Mouse (Mus musculus) layer of hippocampus, adult 2 months (tissue): ENCODE data around the gene Cpne1. TPM values are rescaled to one million over a fixed set of nuclear protein-coding genes. Genes with fewer than 3 reads are reported as not detected.

Source experiments
- DNase-seq, 2 experiments: peaks; one replicate each; pipeline ENCODE4 v3.0.0; 2022; ENCODE audit warnings: low spot score in 2 of 2
- H3K27ac ChIP-seq: fragments of 200-600 bp; 2 replicates; pipeline ENCODE4 v1.8.1; 2022
- H3K4me3 ChIP-seq: fragments of 200-600 bp; 2 replicates; pipeline ENCODE4 v1.8.1; 2022; ENCODE audit warnings: mild to moderate bottlenecking
- CTCF ChIP-seq: fragments of 200-600 bp; conservative IDR thresholded peaks from 2 replicates; pipeline ENCODE4 v1.8.1; 2022; ENCODE audit warnings: antibody characterized with exemption, mild to moderate bottlenecking, moderate library complexity
- total RNA-seq, 2 experiments: library from RNA; stranded (reverse); gene quantifications; 2 replicates each; pipeline ENCODE4 v1.2.3; 2021

Gene Cpne1
- total RNA-seq, 2 experiments from 2014 or later: 26.9 to 27.3 TPM

DNA sequence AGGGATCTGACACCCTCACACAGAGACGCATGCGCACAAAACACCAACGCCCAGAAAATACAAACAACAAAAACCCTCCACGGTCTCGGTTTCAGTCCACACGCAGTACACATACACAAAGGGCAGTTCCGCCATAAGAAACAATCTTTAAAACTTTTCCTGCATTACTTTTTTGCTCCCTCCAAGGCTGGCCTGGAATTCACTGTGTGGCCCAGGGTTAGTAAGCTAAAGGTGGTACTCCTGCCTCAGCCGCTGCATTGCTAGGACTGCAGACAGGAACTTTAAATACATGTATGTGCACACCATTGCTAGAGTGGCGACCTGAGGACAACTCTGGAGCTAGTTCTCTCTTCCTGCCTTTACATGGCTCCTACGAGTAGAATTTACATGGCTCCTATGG lies 40.5 kb downstream of the Cpne1 start:
- Histone ChIP-seq H3K27ac (no peak overlapping the region), H3K4me3 (no peak overlapping the region)
- DNase-seq: no peak
- no peak for TF ChIP-seq CTCF

DNA sequence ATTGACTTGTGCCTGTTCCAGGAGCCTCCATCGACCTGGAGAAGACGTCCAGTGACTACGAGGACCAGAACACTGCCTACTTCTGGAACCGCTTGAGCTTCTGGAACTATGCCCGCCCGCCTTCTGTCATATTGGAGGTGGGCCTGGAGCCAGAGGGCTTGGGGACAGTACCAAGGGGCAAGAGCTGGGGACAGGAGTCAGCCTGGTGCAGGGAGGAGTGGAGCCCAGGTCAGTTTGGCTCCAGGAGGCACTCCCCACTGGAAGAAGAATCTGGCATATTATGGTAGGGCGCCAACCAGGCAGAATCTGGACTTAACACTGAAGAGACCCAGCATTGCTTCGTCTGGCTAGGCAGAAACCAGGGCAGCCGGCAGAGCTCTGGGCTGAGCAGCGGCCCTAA lies 43.8 kb downstream of the Cpne1 start:
- DNase-seq: no peak
- TF ChIP-seq CTCF: no peak
- H3K27ac ChIP-seq: no peak overlapping the region
- no peak overlapping the region for H3K4me3 ChIP-seq

DNA sequence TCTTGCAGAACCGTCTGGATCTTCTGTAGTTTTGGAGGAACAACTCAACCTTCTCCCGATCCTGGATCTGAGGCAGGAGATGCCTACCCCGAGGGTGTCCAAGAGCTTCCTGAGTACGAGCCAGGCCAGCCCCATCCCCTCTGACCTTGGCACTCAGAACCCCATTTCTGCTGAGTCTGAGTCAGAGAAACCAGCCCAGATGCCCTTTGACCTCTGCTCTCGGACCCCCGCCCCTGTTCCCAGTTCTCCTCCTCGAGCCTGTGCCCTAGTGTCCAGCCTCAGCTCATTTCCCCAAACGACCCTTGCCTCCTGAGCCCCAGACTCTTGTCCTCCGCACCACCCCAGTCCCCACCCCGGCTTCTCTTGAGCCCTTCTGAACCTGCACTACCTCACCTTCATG lies 45.6 kb downstream of the Cpne1 start:
- DNase-seq: no peak
- H3K27ac ChIP-seq: peak overlapping the region; percentile 19; the same call in 1 of the 2 replicates
- no peak for TF ChIP-seq CTCF
- peak overlapping the region; percentile 66 for H3K4me3 ChIP-seq

DNA sequence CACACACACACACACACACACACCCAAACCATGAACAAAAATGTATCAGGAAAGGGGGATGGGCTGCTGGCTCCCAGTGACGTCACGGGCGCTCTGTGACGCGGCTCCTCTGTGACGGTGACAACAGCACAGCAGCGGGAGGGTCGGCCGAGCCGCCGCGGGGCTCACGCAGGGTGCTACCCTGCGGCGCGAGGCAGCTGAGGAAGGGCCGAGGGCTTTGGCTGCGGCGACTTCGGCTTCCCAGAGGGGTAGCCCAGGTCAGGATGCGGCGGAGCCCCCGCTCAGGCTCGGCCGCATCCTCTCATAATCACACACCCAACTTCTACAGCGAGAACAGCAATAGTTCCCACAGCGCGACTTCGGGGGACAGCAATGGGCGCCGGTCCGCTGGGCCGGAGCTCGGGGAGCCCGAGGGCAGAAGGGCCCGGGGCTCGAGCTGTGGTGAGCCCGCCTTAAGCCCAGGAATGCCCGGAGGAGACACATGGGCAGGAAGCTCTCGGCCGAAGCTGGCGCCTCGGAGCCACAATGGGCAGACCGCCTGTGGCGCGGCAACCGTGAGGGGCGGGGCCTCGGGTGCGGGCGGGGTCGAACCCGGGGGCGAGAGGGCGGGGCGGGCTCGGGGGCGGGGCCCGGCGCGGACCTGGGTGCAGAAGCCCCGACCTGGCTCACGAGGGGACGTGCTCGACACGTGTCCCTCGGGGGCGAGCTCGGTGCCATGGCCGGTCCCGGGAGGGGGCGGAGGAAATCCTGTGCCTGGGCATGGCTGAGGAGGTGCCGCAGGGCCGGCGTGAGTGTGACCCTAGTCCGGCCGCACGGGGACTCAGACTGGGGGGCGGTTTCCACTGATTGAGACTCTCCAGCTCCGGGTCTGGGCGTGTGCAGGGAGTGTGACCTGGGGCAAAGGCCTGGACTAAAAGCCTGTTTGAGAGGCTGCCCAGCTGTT lies 46.4 kb downstream of the Cpne1 start, which contains the start of gene Spag4:
Spag4 (plus strand) TSS at position 77 of the 943 bp plus-strand sequence.
- H3K27ac ChIP-seq: peak within 1 kb of the TSS; percentile 76
- H3K4me3 ChIP-seq: peak within 1 kb of the TSS; percentile 66
- TF ChIP-seq CTCF: no peak
- peak; percentile 47 to 64 for DNase-seq

DNA sequence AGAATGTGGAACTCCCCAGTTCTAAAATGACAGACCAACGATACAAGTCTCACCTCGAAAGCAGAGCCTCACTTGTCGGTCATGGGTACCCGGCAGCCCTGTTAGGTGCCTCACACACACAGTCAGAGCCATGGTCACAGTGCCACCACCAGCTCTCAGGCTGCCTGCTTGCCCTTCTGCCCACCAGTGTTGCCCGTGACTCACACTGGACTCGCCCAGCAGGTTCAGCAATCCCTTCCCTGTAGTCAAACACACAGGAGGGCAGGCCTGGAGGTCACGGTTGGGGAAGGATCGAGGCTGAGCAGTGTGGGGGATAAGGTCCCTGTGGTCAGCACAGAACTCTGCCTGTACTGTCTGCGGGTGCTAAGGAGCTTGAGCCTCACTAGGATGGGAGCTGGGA lies 58.9 kb downstream of the Cpne1 start, which contains the start of gene Fer1l4:
Fer1l4 (minus strand) TSS at position 132 of the 400 bp plus-strand sequence.
- no peak within 1 kb of the TSS for H3K4me3 ChIP-seq
- TF ChIP-seq CTCF: no peak
- H3K27ac ChIP-seq: no peak within 1 kb of the TSS
- no peak for DNase-seq

DNA sequence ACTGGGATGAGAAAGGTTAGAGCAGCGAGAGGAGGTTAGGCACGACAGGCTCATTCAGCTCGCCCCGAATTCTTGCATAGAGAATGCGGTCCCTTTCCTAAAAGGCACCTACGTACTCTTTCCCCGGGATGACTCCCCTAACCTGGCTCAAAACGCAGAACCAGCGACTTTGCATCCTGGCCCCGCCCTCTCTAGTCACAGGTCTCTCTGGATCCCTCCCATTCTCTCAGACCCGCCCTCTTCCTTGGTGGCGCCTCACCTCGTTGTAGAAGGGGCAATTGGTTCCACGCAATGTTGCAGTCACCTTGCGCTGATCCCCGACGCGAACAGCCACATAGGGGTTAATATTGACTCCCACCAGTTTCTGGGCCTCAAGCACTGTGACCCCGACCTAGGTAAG lies 63.8 kb downstream of the Cpne1 start:
- Histone ChIP-seq H3K27ac (no peak overlapping the region), H3K4me3 (no peak overlapping the region)
- no peak for DNase-seq
- no peak for TF ChIP-seq CTCF

DNA sequence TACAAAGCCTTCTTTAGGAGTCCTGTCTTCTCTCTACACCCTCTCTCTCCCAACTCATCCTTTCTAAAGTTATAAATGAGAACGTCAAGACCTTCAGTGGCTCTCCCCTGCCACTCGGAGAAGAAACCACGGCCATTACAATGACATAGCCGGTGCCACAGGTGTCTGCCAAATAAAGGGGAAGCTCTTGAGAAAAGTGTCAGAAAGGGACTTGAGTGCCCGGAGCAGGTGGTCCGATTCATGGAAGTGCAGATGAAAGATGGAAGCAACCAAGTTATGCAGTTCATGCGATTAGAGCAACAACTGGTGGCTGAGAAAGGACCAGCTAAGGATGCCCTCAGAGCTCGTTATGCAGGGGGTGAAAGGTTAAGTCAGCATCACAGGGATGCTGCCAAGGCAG lies 68.9 kb downstream of the Cpne1 start:
- no peak for DNase-seq
- Histone ChIP-seq H3K27ac (no peak overlapping the region), H3K4me3 (no peak overlapping the region)
- no peak for TF ChIP-seq CTCF

DNA sequence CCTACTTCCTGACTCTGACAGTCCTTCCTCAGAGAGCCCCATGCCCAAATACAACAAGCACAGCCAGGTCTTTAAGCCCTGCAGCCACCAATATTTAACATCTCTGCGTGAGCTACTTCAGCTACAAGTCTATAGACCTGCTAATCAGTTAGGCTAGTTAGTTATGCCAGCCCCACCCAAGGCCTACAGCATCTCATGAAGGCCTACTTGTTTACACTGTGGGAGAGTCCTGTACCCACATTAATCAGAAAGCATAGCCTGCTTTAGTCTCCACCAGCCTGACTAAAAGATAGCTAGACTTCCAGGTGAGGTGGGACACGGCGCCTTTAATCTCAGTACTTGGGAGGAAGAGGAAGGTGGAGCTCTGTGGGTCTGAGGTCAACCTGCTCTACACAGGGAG lies 72.4 kb downstream of the Cpne1 start:
- TF ChIP-seq CTCF: no peak
- H3K27ac ChIP-seq: no peak overlapping the region
- no peak for DNase-seq
- no peak overlapping the region for H3K4me3 ChIP-seq

DNA sequence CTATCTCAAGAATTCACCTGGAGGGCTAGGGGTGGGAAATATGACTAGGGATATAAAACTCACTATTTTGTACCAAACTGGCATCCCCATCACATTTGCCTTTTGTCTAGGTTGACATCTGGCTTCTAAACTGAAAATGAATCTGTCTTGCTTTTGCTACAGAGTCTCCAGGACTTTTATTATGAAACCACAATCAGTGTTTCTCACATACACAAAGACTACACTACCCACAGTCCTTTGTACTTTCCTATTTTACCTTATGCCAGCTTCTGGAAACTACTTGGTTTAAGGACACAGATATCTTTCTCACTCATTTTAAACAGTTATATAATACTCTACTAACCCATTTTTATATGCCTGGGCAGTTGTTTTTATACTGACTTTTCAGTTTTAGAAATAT lies 86.3 kb downstream of the Cpne1 start:
- Histone ChIP-seq H3K27ac (no peak overlapping the region), H3K4me3 (no peak overlapping the region)
- DNase-seq: no peak
- TF ChIP-seq CTCF: no peak

Other genes starting within 250 kb of the Cpne1 start
- gene Uqcc1, start 181.7 kb downstream of the Cpne1 start, total RNA-seq: 10 to 100 TPM; 73.6 to 81.6 TPM
- not detected for gene Gm15557, start 171.2 kb downstream of the Cpne1 start, total RNA-seq
- gene Gdf5, start 166.6 kb downstream of the Cpne1 start, total RNA-seq: under 1 TPM in 1 of 2 experiments, not detected in 1; 0.15 TPM
- gene Cep250, start 155.5 kb downstream of the Cpne1 start, total RNA-seq: 10 to 100 TPM; 19.0 to 21.0 TPM
- 1 to 10 TPM; 2.9 to 4.1 TPM for gene 6430550D23Rik, start 104.0 kb downstream of the Cpne1 start, total RNA-seq
- gene Ergic3, start 103.9 kb downstream of the Cpne1 start, total RNA-seq: 100 to 1,000 TPM; 195 to 213 TPM
- not detected for gene Fer1l4, start 59.0 kb downstream of the Cpne1 start, total RNA-seq
- gene Spag4, start 46.8 kb downstream of the Cpne1 start, total RNA-seq: 1 to 10 TPM; 3.3 to 5.1 TPM
- gene Rbm12, start within 50 bp of the Cpne1 start, total RNA-seq: 10 to 100 TPM; 26.9 to 36.3 TPM
- gene Gm28036, start 15.1 kb upstream of the Cpne1 start, total RNA-seq: 10 to 100 TPM; 18.5 to 24.6 TPM
- 100 to 1,000 TPM; 149 to 160 TPM for gene Romo1, start 32.1 kb upstream of the Cpne1 start, total RNA-seq
- 10 to 100 TPM; 41.6 to 45.2 TPM for gene Nfs1, start 32.2 kb upstream of the Cpne1 start, total RNA-seq
- 100 to 1,000 TPM; 346 to 390 TPM for gene Rbm39, start 68.3 kb upstream of the Cpne1 start, total RNA-seq
- gene Phf20, start 84.5 kb upstream of the Cpne1 start, total RNA-seq: 100 to 1,000 TPM; 106 to 116 TPM
- 1 to 10 TPM; 5.1 to 5.4 TPM for gene Cnbd2, start 200.3 kb upstream of the Cpne1 start, total RNA-seq
- gene Scand1, start 200.7 kb upstream of the Cpne1 start, total RNA-seq: 10 to 100 TPM; 86.5 to 97.6 TPM